Mouse (Mus musculus): ENCODE results near the gene Btn1a1. TPM values are rescaled to one million over a fixed set of nuclear protein-coding genes. Genes with fewer than 3 reads are reported as not detected.

Btn1a1 gene
- polyA plus RNA-seq, 1 experiment from 2014 or later: not detected

- Histone ChIP-seq H3K27ac (ENCODE audit: low read depth, low read length) (no peak overlapping the region), H3K4me2 (ENCODE audit: low read length) (peak overlapping the region; percentile 49), H3K36me3 (ENCODE audit: control insufficient read depth, insufficient read depth, low read length) (peaks cover 2% of the 10 kb centered on the region; the same call in 1 of the 2 replicates), H3K4me3 (ENCODE audit: low read depth, low read length) (peak overlapping the region; percentile 27), H3K4me1 (ENCODE audit: control insufficient read depth, insufficient read depth, low read length) (no peaks in the 10 kb centered on the region), H3K27me3 (replicated peaks; ENCODE audit: control insufficient read depth, insufficient read depth, low read length) (peaks cover 3% of the 10 kb centered on the region; the same call in 1 of the 2 replicates), H3K9me3 (replicated peaks; ENCODE audit: control insufficient read depth, low read length) (no peaks in the 10 kb centered on the region), H3K9ac (ENCODE audit: low read length) (peak overlapping the region; percentile 29)
- peak; percentile 56 for ATAC-seq
- peak; percentile 36 for DNase-seq (ENCODE audit: low spot score)
- WGBS: 6% methylated on average over 29 of the region's 29 CpGs
These were observed 54.1 kb downstream of the Btn1a1 start for GRCm38 (mm10) chr13:23411311-23412210.

DNA sequence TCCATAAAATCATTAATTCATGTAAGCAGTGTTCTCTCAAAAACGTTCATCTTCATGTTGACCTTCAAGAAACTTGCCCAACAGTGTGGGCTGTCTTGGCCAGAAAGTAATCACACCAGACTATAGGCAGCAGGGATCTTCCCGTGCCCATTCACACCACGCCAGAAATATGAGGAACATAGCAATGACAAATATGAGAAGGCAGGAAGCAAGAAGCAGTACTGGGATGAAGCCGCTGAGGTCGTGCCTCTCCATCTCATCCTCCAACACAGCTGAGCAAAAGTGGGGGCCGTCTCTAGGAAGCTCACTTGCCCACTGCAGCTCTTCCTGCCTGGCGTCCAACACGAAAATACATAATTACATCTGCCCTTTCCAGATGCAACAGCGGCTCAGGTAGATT, 55.1 kb downstream of the Btn1a1 start:
- Histone ChIP-seq H3K36me3 (ENCODE audit: control insufficient read depth, insufficient read depth, low read length) (no peaks in the 10 kb centered on the region), H3K4me2 (ENCODE audit: low read length) (no peak overlapping the region), H3K27me3 (replicated peaks; ENCODE audit: control insufficient read depth, insufficient read depth, low read length) (peaks cover 3% of the 10 kb centered on the region; the same call in 1 of the 2 replicates), H3K9ac (ENCODE audit: low read length) (no peak overlapping the region), H3K4me3 (ENCODE audit: low read depth, low read length) (no peak overlapping the region), H3K27ac (ENCODE audit: low read depth, low read length) (no peak overlapping the region), H3K9me3 (replicated peaks; ENCODE audit: control insufficient read depth, low read length) (no peaks in the 10 kb centered on the region), H3K4me1 (ENCODE audit: control insufficient read depth, insufficient read depth, low read length) (no peaks in the 10 kb centered on the region)
- ATAC-seq: no peak
- 72% methylated on average over 9 of the region's 9 CpGs for WGBS
- DNase-seq (ENCODE audit: low spot score): no peak

Other genes with a start within 250 kb of the Btn1a1 start
- not detected in 2 replicates for gene Vmn1r222, start 230.0 kb downstream of the Btn1a1 start, polyA plus RNA-seq (2014; fragmentation: Nextera tagmentation; extraction: Ambion mirVana)
- gene Vmn1r223, start 218.8 kb downstream of the Btn1a1 start, polyA plus RNA-seq (2014; fragmentation: Nextera tagmentation; extraction: Ambion mirVana): not detected in 2 replicates
- 49.6 and 59.5 TPM in 2 replicates for gene Zfp322a, start 96.7 kb downstream of the Btn1a1 start, polyA plus RNA-seq (2014; fragmentation: Nextera tagmentation; extraction: Ambion mirVana)
- 12.9 and 13.8 TPM in 2 replicates for gene Abt1, start 42.0 kb downstream of the Btn1a1 start, polyA plus RNA-seq (2014; fragmentation: Nextera tagmentation; extraction: Ambion mirVana)
- gene Btn2a2, start 23.0 kb upstream of the Btn1a1 start, polyA plus RNA-seq (2014; fragmentation: Nextera tagmentation; extraction: Ambion mirVana): 0.10 TPM in 1 of 2 replicates, not detected in the other
- gene Hist1h4h, start 65.1 kb upstream of the Btn1a1 start, polyA plus RNA-seq (2014; fragmentation: Nextera tagmentation; extraction: Ambion mirVana): 4.3 and 7.1 TPM in 2 replicates
- gene Hist1h2af, start 68.0 kb upstream of the Btn1a1 start, polyA plus RNA-seq (2014; fragmentation: Nextera tagmentation; extraction: Ambion mirVana): 1.9 and 4.4 TPM in 2 replicates
- 2.2 and 5.3 TPM in 2 replicates for gene Hist1h3g, start 69.5 kb upstream of the Btn1a1 start, polyA plus RNA-seq (2014; fragmentation: Nextera tagmentation; extraction: Ambion mirVana)
- gene Hist1h2bh, start 77.5 kb upstream of the Btn1a1 start, polyA plus RNA-seq (2014; fragmentation: Nextera tagmentation; extraction: Ambion mirVana): 0.30 and 0.32 TPM in 2 replicates
- gene Hist1h3f, start 78.2 kb upstream of the Btn1a1 start, polyA plus RNA-seq (2014; fragmentation: Nextera tagmentation; extraction: Ambion mirVana): 0.62 and 0.89 TPM in 2 replicates
- gene Hist1h4f, start 85.7 kb upstream of the Btn1a1 start, polyA plus RNA-seq (2014; fragmentation: Nextera tagmentation; extraction: Ambion mirVana): not detected in 2 replicates
- 0.36 and 0.52 TPM in 2 replicates for gene Hist1h1d, start 87.4 kb upstream of the Btn1a1 start, polyA plus RNA-seq (2014; fragmentation: Nextera tagmentation; extraction: Ambion mirVana)
- 3.4 and 5.7 TPM in 2 replicates for gene Hist1h3e, start 96.5 kb upstream of the Btn1a1 start, polyA plus RNA-seq (2014; fragmentation: Nextera tagmentation; extraction: Ambion mirVana)
- 65.4 and 105 TPM in 2 replicates for gene Hist1h2ae, start 105.3 kb upstream of the Btn1a1 start, polyA plus RNA-seq (2014; fragmentation: Nextera tagmentation; extraction: Ambion mirVana)
- gene Hist1h2bg, start 105.5 kb upstream of the Btn1a1 start, polyA plus RNA-seq (2014; fragmentation: Nextera tagmentation; extraction: Ambion mirVana): 2.3 and 4.3 TPM in 2 replicates
- gene Hist1h2bf, start 108.3 kb upstream of the Btn1a1 start, polyA plus RNA-seq (2014; fragmentation: Nextera tagmentation; extraction: Ambion mirVana): 1.2 and 3.9 TPM in 2 replicates
- 2.2 and 3.2 TPM in 2 replicates for gene Hist1h2ad, start 108.5 kb upstream of the Btn1a1 start, polyA plus RNA-seq (2014; fragmentation: Nextera tagmentation; extraction: Ambion mirVana)
- gene Hist1h3d, start 109.9 kb upstream of the Btn1a1 start, polyA plus RNA-seq (2014; fragmentation: Nextera tagmentation; extraction: Ambion mirVana): 5.8 and 5.9 TPM in 2 replicates
- gene Hist1h4d, start 115.7 kb upstream of the Btn1a1 start, polyA plus RNA-seq (2014; fragmentation: Nextera tagmentation; extraction: Ambion mirVana): 61.0 and 106 TPM in 2 replicates
- gene Hist1h2be, start 155.2 kb upstream of the Btn1a1 start, polyA plus RNA-seq (2014; fragmentation: Nextera tagmentation; extraction: Ambion mirVana): 1.2 and 1.8 TPM in 2 replicates
- 12.2 and 17.8 TPM in 2 replicates for gene Hist1h1e, start 156.7 kb upstream of the Btn1a1 start, polyA plus RNA-seq (2014; fragmentation: Nextera tagmentation; extraction: Ambion mirVana)
- gene Hist1h2ac, start 218.0 kb upstream of the Btn1a1 start, polyA plus RNA-seq (2014; fragmentation: Nextera tagmentation; extraction: Ambion mirVana): 0.91 and 1.3 TPM in 2 replicates
- gene Hist1h2bc, start 218.3 kb upstream of the Btn1a1 start, polyA plus RNA-seq (2014; fragmentation: Nextera tagmentation; extraction: Ambion mirVana): 32.2 and 39.5 TPM in 2 replicates
- gene Hist1h1t, start 229.9 kb upstream of the Btn1a1 start, polyA plus RNA-seq (2014; fragmentation: Nextera tagmentation; extraction: Ambion mirVana): not detected in 2 replicates
- 2.9 and 6.5 TPM in 2 replicates for gene Hist1h4c, start 232.6 kb upstream of the Btn1a1 start, polyA plus RNA-seq (2014; fragmentation: Nextera tagmentation; extraction: Ambion mirVana)
- gene Hfe, start 245.0 kb upstream of the Btn1a1 start, polyA plus RNA-seq (2014; fragmentation: Nextera tagmentation; extraction: Ambion mirVana): 3.5 and 4.7 TPM in 2 replicates

Measured in forebrain, embryonic 14.5 days (tissue).